Mouse (Mus musculus) G1E (cell line): ENCODE data around the gene Ddb2.

ENCODE experiments used
- CTCF ChIP-seq: IDR thresholded peaks from 2 replicates; pipeline ENCODE4 v1.5.1; 2012; ENCODE audit warnings: low read depth, low read length, inconsistent platforms, mixed read lengths
- GATA1 ChIP-seq: IDR thresholded peaks from 2 replicates; pipeline ENCODE4 v1.6.1; 2012; ENCODE audit warnings: borderline replicate concordance, low read length, inconsistent platforms, mixed read lengths
- GATA2 ChIP-seq: IDR thresholded peaks from 2 replicates; pipeline ENCODE4 v1.6.1; 2012; ENCODE audit warnings: low read depth, low read length, inconsistent platforms, borderline replicate concordance
- POLR2AphosphoS5 ChIP-seq: IDR thresholded peaks from 2 replicates; pipeline ENCODE4 v1.6.1; 2012; ENCODE audit warnings: low read depth, low read length, inconsistent platforms; ENCODE audit not compliant: insufficient replicate concordance

- TF ChIP-seq CTCF = no peak
- TF ChIP-seq GATA1 = no peak
- no peak for TF ChIP-seq POLR2AphosphoS5
- TF ChIP-seq GATA2 = no peak
Measured at GRCm38 (mm10) chr2:91252512-91252911, 15.7 kb upstream of the Ddb2 start.
